Mouse (Mus musculus) MEL-GATA-1-ER (cell line): ENCODE results near the gene Phc2.
A peak's percentile ranks its signal among the peaks of the same experiment; 100 is the strongest.

ENCODE experiments used
- DNase-seq: peaks from one replicate; pipeline ENCODE4 v3.0.0-alpha.2; 2012; ENCODE audit warnings: low read depth; ENCODE audit errors: extremely low read depth

Phc2 gene

DNA sequence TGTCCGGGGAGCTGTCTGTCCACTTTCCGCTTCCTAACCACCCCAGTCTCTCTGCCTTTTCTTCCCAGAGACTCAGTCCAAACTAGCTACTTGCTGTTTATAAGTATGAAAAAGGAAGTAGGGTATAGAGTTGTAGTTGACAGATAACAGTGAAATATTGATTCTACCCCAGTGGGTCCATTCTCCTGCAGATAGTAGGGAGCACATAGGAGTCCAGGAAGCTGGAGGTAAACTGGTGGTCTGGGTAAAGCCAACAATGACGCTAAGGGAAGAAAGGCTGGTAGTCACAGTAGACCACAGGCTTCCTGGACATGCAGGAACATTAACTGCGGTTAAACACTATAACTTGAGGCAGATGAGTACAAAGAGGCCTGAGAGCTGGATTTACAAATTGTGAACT, 36.7 kb downstream of the Phc2 start:
- peak; percentile 46 for DNase-seq

DNA sequence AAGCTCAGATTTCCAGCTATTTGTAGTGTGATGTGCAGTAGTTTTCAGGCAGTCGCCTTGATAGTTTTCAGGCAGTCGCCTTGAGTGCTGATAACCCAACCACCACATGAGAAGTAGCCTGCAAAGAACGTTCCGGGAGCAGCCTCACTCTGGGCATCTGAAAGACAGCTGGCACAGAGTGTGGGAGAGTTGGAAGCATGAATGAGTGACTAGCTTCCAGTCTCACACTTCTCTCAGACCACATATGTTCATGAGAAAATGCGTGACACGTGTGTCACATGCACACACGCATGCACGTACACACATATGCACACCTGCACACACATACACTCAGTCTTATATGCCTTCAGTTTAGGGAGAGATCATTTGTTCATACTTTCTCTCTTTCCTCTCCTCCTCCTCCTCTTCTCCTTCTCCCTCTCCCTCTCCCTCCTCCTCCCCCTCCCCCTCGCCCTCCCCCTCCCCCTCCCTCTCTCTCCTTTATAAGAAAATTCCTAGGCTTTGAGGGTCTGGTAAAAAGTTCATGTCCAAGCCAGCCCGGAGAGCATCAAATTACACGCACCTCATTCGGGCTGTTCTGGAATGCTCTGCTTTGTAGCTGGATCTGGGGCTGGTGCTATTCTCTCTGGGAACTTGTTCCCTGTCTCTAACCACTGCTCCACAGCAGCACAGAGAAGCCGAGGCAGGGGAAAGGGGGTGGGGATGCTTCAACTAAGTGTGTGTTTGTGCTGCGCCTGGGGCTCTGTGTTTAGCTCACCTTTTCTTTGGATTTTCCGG, 37.8 kb downstream of the Phc2 start:
- DNase-seq = no peak

DNA sequence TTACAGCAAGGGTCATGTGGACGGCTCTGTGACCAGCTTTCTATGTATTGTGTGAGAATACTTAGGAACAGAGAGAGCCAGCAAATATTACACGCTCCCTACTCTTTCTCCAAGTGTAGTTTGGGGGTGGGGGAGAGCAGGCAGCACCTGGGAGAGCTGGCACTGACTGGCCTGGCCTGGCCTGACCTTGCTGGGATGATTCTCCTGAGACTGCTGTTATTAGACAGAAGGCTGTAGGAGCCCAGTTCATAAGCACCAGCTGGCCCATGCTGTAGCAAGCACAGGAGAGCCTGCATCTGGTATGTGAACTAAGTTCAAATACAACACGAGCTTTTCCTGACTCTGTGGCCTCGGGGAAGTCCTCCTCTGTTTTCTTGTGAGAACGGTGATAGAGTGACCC, 38.7 kb downstream of the Phc2 start:
- DNase-seq = no peak

DNA sequence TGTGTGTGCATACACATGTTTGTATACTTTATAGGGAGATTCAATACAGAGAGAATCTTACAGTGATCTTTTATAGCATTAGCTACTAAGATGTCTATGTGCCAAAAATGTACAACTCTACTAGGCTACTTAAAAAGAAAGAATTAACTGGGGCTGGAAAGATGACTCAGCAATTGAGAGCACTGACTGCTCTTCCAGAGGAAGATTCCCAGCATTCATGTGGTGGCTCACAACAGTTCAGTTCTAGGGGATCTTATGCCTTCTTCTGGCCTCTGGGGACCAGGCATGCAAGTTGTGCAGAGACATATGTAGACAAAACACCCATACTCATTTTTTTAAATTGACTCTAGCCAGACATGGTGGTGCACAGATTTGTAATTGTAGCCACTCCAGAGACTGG, 39.8 kb downstream of the Phc2 start:
- no peak for DNase-seq

DNA sequence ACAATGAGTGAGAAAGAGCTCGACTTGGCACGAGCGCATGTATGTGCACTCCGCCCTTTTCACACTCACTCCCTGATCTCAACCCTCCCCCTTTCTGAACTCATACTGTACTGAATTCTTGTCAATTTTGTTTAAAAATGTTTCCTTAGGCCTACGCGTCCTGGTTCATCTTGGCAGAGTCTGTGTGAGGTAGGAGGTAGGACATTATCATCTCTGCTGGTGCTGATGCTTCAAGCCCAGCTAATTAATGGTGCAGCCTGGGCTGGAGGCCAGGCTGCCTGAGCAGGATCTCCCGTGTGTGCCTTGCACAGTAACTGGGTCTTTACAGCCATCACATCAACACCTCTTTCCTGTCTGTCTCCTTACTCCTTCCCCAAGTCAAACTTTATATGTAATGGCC, 40.6 kb downstream of the Phc2 start:
- no peak for DNase-seq

DNA sequence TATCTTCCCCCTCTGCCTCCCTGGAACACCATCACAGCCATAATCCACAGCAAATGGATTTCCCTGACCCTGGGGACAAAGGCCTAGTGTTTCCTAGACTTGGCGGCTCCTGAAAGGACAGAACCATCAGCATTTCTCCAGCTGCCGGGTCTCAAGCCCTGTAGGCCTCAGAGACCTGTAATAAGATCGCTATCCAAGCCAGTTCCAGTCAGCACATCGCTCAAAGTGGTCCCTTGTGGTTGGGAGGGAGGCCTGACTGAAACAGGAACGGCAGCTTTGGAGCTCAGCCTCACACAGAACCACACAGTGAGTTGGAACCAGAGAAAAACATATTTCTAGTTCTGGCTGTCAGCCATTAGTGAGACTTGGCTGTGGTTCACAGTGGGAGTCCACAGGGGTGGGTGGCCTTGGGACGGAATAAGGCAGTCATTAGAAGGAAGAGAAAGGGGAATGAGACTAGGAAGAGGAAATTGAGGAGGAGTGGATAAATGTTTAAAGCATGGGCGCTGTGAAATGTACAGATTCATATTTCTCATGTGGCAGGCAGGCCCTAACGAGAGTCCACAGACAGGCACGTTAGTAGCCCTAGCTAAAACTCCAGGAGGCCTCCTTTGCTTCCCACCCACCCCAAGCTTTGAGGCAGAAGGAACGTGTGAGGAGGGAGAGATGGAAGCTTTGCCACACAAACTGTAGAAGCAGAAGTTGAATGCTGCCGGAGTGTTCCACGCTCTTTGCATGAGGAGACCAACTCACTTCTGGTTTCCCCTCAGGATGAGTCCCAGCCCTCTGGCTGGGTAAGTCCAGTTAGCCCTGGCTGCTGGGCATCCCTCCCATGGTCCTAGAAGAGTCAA, 43.7 kb downstream of the Phc2 start:
- no peak for DNase-seq

DNA sequence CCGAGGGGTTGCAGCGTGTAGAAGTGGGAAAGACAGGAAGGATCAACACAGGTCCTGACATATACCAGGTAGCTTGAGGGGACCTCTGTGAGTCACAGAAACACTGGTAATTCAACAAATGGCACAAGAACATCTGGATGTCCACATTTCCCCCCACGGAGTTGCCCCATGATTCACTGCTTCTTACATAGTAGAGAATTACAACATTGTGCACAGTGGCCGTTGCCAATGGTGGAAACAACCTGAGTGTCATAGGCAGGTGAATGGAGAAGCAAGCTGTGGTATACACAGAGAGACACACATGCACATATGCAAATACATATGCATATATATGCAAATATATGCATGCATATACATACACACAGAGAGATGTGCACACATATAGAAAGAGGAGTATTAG, 45.4 kb downstream of the Phc2 start:
- no peak for DNase-seq

DNA sequence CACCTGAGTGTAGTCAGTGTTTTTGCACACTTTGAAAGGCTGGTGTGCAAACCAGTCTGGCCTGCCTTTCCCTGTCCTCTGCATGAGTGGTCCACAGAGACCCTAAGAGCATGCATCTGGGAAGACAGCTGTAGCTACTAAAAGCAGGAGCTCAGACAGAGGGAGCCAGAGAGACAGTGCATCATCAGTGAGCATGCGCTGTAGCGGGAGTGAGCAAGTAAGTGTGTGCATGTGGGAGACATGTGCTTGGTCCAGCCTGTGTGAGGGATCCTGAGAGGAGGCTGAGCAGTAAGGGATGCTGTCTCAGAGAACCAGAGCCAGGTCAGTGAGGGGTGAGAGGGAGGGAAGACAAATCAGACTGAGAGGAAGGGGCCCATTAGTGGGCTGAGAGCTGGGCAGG, 46.0 kb downstream of the Phc2 start:
- no peak for DNase-seq

DNA sequence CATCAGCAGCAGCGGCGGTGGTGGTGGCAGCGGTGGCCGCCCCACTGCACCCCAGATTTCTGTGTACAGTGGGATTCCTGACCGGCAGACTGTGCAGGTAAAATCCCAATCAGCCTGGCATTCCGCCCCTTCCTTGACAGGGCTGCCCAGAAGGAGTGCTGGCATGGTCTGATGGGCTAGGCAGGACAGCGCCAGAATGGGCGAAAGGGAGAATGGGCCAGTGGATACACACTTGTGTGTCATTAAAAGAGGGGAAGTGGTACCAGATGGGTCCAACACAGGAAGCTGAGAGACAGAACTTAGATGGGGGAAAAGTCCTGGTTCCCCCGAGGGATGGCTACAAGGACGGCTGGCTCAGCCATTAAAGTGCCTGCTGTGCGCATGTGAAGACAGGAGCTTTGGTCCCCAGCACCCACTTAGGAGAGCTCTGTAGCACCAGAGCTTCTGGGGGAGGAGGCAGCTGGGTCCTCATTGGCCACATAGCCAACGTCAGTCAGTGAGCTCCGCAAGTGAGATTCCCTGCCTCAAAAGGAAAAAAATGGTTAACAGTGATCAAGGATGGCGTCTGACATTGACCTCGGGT, 50.7 kb downstream of the Phc2 start:
- DNase-seq = no peak

DNA sequence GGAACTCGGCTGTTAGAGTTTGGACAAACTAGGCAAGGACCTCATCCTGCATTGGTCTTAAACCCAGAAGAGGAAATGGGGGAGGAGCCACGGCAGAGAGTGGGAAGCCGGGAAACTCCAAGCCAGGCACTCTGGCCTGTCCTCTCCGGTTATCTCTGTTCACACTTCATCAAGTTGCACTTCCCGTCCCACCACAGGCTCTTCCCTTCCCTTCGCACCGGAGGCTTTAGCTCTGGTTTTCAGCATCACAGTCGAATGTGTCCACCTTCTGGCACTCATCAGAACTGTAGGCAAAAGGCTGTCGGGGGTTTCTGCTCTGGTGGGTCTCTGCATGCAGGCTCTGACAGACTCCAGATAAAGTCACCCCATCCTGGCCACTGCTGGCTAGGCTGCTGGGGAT, 52.1 kb downstream of the Phc2 start:
- no peak for DNase-seq

DNA sequence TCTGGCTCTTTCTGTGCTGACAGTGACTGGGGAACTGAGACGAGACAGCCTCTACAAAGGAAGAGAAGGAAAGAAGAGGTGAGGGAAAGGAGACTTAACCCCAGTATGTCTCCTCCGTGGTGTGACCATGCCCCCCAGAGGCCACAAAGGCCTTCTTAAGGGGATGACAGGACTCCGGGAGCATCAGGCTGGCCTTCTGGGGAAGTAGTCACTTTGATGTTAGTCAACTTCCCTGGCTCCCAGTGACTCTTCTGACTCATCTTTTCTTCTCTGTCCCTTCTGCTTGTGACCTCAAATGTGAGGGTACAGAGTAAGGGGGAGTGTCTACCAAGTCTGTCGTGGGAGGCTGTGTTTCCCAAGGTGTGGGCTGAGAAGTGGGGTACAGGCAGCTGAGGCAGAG, 52.9 kb downstream of the Phc2 start:
- no peak for DNase-seq

DNA sequence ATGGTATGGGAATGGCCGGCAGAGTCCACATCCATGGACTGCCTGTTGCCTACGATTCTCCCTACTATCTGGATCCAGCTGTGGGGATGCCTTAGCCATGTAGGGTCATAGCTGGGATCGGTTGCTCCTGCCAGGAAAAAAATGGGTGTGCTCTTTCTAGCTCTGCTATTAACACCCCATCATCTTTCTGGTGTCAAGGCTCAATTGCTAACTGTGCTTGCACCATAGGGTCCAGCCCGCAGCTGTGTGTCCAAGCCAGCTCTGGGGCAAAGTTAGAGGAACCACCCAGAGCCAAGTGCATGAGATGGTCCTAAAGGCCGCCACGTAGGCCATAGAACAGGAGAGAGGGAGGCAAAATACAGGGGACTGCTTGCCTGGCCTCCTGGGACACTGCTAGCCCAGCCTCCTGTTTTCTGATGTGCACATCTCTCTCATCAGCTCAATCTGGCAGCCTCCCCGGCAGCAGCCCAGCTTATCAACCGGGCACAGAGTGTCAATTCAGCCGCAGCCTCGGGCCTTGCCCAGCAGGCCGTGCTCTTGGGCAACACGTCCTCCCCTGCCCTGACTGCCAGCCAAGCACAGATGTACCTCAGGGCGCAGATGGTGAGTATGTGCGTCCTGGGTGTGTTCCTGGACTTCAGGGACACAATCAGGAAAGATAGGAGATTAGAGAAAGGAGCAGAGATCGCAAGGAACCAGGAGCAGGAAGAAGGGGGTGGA, 54.7 kb downstream of the Phc2 start:
- DNase-seq = no peak

DNA sequence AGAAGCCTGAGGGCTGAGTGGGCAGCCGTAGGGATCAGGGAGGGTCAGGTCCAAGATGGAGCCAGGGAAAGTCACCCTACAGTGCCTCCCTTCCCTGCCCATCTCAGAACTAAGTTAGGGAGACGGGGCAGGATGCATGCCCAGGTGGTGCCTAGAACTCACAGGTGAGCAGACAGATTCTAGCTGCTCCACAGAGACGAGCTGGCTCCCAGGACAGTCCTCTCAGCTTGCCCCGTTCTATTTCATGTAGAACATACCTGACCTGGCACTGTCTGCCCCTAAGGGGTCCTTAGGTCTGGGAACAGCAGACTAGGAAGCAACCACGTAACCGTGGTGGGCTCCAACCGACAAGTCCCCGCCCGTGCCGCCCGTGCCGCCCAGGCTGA, 55.3 kb downstream of the Phc2 start:
- DNase-seq = no peak

DNA sequence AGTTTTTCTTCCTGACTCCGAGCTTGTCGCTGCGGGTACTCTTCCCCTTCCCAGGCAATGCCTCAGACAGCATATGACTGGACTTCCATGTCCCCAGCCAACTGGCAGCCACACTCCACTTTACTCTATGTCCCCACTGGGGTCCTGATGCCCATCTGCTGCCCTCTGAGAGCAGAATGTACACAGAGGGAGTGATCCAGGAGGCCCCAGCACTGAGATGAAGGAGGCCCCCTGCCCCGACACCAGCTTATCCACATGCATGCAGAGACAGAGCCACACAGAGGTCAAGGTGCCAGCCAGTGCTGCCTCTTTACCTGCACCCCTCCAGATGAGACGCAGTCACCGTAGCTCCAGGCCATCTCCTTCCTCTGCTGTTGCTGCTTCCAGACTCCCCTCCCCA, 55.8 kb downstream of the Phc2 start:
- no peak for DNase-seq

DNA sequence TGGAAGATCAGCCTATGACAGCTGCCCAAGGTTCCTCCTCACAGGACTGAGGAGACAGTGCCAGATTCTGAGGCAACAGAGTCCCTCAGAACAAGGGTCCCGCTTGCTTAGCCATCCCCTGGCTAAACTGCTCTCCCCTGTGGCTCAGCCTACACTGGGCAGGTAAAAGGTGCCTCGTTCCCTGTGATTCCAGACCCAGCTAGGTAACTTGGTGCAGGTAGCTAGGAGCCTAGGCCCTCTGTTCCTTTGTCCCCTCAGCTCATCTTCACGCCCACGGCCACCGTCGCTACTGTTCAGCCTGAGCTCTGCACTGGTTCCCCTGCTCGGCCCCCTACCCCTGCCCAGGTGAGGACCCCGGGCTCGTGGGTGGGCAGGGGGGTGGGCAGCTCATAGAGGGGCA, 56.3 kb downstream of the Phc2 start:
- no peak for DNase-seq

DNA sequence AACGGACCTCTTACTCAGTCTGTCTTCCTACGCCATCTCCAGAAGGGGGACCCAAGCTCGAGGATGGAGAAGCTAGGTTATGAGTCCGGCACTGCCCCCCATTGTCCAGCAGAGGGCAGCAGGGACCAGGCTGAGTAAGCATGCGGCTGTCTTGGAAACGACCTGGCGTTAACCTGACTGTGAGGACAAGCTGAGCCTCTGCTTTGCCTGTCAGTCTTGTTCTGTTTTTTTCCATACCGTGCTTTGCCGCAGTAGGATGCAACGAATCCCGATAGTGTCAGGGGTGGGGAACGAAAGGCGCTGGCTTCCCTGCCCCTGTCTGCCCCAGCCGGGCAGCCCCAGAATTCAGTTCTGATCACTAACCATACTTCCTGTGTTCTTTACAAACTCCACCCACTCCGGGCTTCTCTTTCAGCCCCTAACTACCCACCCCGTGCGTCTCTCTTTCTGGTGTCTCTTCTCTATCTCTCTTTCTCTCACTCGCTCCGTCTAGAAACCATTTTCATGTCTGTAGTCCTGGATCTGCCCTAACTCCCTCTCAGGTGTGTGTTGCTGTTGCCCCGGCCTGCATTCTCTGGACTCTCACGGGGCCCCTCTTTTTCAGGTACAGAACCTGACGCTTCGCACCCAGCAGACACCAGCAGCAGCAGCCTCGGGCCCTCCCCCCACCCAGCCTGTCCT, 57.1 kb downstream of the Phc2 start:
- DNase-seq = peak; percentile 79

DNA sequence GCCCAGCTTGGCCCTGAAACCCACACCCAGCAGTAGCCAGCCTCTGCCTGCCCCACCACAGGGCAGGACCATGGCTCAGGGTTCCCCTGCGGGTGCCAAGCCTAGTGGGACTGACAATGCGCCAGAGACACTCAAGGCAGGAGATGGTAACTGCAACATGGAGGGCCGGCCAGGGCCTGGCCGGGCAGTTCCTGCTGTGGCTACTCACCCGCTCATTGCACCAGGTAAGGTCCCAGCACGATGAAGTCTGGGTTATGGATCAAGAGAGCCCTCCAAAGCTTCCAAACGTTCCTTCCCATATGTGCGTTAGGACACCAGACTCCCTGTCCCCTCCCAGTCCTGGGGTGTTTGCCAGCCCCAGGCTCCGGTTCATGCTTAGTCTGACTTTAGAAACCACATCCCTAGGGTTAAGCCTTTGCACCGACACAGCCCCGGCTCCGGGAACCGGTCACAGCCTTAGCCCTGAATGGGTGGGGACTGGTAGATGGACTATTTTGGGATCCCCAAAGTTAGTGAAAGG, 57.7 kb downstream of the Phc2 start:
- no peak for DNase-seq

DNA sequence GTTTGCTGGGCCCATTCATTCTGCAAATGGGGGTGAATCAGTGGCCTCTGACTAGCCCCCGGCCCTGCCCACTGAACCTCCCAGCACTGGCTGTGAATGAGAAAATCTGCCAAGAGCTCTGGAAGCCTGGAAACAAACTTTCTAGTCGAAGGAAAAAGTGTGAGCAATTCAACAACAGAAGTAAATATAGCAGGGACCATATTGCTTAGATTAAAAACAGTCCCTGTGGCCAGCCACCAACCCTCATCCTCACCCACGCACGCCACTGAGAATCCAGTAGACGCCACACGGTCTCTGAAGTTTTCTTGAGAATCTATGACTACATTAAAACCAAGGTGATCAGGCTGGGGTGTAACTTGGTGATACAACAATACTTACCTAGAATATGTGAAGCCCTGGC, 58.4 kb downstream of the Phc2 start:
- DNase-seq = no peak

DNA sequence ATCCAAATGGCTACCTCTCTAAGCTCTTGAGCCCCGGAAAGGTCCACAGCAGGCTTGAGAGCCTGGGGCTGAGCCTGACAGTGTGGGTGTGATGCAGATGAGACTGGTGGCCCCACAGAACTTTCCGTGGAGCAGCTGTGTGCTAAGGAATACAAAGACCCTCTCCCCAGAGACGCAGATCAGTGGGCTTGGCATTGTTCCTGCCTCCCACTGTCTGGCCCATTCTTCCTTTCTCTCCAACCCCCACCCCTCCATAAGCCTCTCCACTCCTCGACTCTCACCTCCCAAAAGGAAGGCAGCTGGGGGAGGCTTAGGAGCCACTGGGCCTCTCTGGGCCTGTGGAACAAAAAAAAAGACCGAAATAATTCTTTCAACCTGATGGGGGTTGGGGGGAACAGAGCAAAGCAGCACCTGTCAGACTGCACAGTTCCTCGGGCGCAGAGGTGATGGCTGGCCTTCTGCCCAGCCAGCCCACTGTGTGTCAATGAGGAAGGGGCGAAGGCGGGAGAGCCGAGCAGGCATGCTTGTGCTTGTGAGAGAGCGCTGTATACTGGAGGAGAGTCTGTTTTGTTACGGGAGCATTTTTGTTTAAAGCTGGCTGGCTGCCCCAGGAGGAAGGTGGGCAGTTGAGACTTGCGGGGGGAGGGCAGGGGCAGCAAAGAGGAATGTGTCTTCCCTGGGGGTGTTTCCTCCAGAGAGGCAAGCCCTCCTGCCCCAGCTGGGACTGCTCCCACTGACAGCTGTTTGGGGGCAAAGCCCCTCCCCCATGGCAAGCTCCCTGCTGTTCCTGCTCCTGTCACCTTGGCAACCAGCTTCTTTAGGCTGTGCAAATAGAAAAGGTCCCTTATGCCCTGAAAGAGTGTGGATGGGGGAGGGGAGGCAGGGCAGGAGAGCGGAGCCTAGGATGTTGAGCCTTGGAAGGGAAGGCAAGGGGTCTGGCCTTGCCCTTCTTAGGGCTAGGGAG, 61.0 kb downstream of the Phc2 start:
- no peak for DNase-seq

DNA sequence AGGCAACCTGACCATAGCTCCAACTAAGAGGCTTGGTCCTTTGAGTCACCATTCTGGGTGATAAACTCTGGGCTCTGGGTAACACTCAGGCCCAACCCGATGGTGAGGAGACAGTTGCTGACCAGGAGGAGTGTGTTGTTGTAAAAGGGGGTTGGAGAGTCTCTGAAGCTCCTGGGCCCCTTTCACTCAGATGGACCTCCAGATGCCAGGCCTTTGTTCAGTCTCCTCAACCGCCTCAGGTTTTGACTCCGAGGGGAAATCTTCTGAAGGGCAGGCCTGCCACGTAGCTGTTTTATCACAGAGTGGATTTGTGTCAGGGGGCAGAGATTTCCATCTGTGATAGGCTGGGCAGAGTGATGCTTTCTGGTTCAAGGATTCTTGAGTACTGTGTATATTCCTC, 61.8 kb downstream of the Phc2 start:
- no peak for DNase-seq
